Mouse (Mus musculus) heart, embryonic 13.5 days (tissue): ENCODE results near the gene Tmem234. TPM values are rescaled to one million over a fixed set of nuclear protein-coding genes. Genes with fewer than 3 reads are reported as not detected.

ENCODE experiments used
- ATAC-seq: fragments of 200-750 bp; cut with Nextera tagmentation; 2 replicates; pipeline ENCODE4 v1.8.0; 2017; ENCODE audit warnings: moderate TSS enrichment; ENCODE audit not compliant: insufficient number of reproducible peaks, low FRiP score, low TSS enrichment; ENCODE audit errors: extremely low read depth
- H3K27ac ChIP-seq: fragments of 300-500 bp; sonication (generic); replicated peaks from 2 replicates; pipeline ENCODE4 v1.5.1; 2015; ENCODE audit warnings: moderate library complexity, mild to moderate bottlenecking, inconsistent platforms
- H3K27me3 ChIP-seq: fragments of 300-500 bp; sonication (generic); replicated peaks from 2 replicates; pipeline ENCODE4 v1.6.1; 2015; ENCODE audit warnings: mild to moderate bottlenecking, inconsistent platforms
- H3K36me3 ChIP-seq: fragments of 300-500 bp; sonication (generic); 2 replicates; pipeline ENCODE4 v1.6.1; 2015; ENCODE audit warnings: mild to moderate bottlenecking, inconsistent platforms
- H3K4me1 ChIP-seq: fragments of 300-500 bp; sonication (generic); 2 replicates; pipeline ENCODE4 v1.6.1; 2015; ENCODE audit warnings: inconsistent platforms
- H3K4me2 ChIP-seq: fragments of 300-500 bp; sonication (generic); 2 replicates; pipeline ENCODE4 v1.6.1; 2015; ENCODE audit warnings: inconsistent platforms, mild to moderate bottlenecking, moderate library complexity
- H3K4me3 ChIP-seq: fragments of 300-500 bp; sonication (generic); 2 replicates; pipeline ENCODE4 v1.5.1; 2015; ENCODE audit warnings: moderate library complexity, mild to moderate bottlenecking, inconsistent platforms
- H3K9ac ChIP-seq: fragments of 300-500 bp; sonication (generic); 2 replicates; pipeline ENCODE4 v1.6.1; 2015; ENCODE audit warnings: inconsistent platforms, mild to moderate bottlenecking, moderate library complexity
- H3K9me3 ChIP-seq: fragments of 300-500 bp; sonication (generic); 2 replicates; pipeline ENCODE4 v1.6.1; 2016; ENCODE audit warnings: inconsistent platforms
- WGBS: fragments of 180-500 bp; shearing (Covaris S2); methylation state at CpG from one replicate; pipeline ENCODE4 v1.1.7; 2015; ENCODE audit warnings: mixed read lengths; 5-methylcytosine and 5-hydroxymethylcytosine counted together
- polyA plus RNA-seq: library from polyadenylated mRNA; unstranded; fragments of >200 nt; fragmentation: Nextera tagmentation; extraction: Ambion mirVana; gene quantifications from 2 replicates; pipeline ENCODE4 v1.2.1, GENCODE M21; 2015

Gene Tmem234
- polyA plus RNA-seq, 1 experiment from 2014 or later, result 160 TPM

DNA sequence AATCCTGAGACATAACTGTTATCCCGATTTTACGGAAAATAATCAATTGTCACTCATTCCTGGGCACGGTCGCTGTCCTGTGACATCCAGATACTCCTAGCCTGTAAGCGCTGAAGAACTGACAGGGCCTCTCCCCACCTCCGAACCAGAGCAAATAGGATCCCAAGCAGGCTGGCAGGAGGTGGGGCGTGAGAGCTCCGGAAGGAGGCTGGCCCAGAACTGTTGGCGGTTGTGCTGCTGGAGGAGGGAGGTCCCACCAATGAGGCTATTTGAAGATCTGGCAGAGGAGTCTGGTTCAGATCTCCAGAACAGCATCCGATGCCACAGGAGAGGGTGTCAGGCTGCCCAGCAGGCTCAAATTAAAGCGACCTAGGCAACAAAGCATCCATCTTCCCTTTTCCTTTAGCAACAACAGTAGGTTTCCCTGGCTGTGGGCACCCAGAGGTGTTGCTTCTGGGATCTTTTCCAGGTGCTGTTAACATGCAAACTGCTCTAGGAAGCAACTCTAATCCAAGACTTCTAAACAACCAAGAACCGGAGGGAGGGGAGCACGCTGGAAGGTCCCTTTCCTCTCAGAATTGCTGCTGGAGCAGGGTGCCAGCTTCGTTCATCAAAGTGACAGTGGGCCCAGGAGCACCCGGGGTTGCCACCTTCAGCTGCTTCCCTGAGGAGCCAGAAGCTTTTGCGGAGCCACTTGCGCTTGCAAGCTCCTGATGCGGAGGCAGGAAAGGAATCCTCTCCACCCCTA, 24.0 kb downstream of the Tmem234 start:
- peak overlapping the region; percentile 92 for H3K9ac ChIP-seq
- ATAC-seq, result peak; percentile 81
- peak overlapping the region; percentile 88 for H3K4me2 ChIP-seq
- H3K36me3 ChIP-seq, result peaks cover 37% of the 10 kb centered on the region
- under 1% methylated on average over 18 of the region's 18 CpGs for WGBS
- peaks cover 36% of the 10 kb centered on the region for H3K4me1 ChIP-seq
- peak overlapping the region; percentile 90 for H3K27ac ChIP-seq
- H3K4me3 ChIP-seq, result peak overlapping the region; percentile 78
- no peaks in the 10 kb centered on the region for H3K27me3 ChIP-seq
- no peaks in the 10 kb centered on the region for H3K9me3 ChIP-seq

DNA sequence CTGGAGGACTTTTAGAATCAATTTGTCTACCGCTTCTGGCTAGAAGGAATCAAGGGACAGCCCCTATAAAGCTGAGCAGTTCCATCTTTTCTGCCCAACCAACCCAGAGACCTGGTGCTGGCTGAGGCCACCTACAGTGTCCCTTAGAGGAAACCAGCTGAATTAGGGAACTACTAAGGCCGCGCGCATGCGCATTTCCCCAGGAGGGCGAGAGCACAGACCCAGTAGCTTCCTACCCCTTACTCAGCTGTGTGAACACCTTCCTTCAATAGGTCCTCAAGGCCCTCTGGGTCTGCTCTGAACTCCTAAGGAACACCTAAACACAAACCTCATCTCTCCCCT, 24.5 kb downstream of the Tmem234 start:
- peak overlapping the region; percentile 92 for H3K9ac ChIP-seq
- no peaks in the 10 kb centered on the region for H3K27me3 ChIP-seq
- 1% methylated on average over 6 of the region's 6 CpGs for WGBS
- peak overlapping the region; percentile 78 for H3K4me3 ChIP-seq
- H3K36me3 ChIP-seq, result peaks cover 42% of the 10 kb centered on the region
- H3K4me2 ChIP-seq, result peak overlapping the region; percentile 88
- peaks cover 36% of the 10 kb centered on the region for H3K4me1 ChIP-seq
- ATAC-seq, result no peak
- H3K9me3 ChIP-seq, result no peaks in the 10 kb centered on the region
- H3K27ac ChIP-seq, result peak overlapping the region; percentile 90

DNA sequence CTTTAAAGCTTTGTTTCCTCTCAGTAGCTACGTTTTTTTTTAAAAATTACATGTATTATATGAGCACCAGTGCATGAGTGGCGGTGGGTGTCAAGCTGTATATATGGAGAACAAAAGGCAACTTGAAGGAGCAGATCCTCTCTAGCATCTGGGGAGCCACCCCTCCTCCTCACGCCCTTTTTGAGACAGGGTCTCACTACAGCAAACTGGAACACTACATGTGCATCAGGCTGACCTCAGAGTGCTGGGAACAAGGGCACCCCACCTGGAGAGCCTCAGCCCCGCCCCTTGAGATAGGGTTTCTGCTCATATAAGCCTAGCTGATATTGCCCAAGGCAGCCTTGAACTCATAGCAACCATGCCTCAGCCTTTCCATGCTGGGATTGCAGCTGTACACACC, 25.0 kb downstream of the Tmem234 start:
- Histone ChIP-seq H3K9me3 (no peaks in the 10 kb centered on the region), H3K4me1 (peaks cover 36% of the 10 kb centered on the region), H3K36me3 (peaks cover 47% of the 10 kb centered on the region), H3K27me3 (no peaks in the 10 kb centered on the region), H3K27ac (peak overlapping the region; percentile 90), H3K4me3 (peak overlapping the region; percentile 78; the same call in 1 of the 2 replicates), H3K9ac (peak overlapping the region; percentile 92), H3K4me2 (peak overlapping the region; percentile 88)
- 43% methylated on average over 4 of the region's 4 CpGs for WGBS
- no peak for ATAC-seq

DNA sequence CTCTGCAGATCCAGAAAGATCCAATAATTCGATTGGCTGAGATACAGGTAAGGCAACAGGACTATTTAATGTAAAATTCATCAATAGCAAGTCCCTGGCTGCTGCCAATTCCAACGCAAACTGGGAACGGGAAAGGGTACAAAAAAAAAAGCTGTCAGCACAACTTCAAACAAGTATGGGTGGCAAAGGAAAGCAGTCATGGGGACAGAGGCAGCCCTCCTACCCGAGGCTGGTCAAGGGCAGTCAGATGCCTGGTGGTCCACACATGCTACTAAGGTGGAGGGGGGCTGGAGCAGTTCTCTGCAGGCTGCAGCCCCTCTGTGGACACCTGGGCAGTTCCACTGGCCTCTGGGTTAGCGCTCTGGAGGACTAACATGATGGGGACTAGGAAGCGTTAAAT, 25.6 kb downstream of the Tmem234 start:
- H3K4me2 ChIP-seq, result no peak overlapping the region
- H3K27me3 ChIP-seq, result no peaks in the 10 kb centered on the region
- ATAC-seq, result no peak
- no peaks in the 10 kb centered on the region for H3K9me3 ChIP-seq
- peak overlapping the region; percentile 92; the same call in 1 of the 2 replicates for H3K9ac ChIP-seq
- peaks cover 53% of the 10 kb centered on the region for H3K36me3 ChIP-seq
- no peak overlapping the region for H3K27ac ChIP-seq
- 73% methylated on average over 6 of the region's 6 CpGs for WGBS
- H3K4me3 ChIP-seq, result no peak overlapping the region
- peaks cover 36% of the 10 kb centered on the region for H3K4me1 ChIP-seq

DNA sequence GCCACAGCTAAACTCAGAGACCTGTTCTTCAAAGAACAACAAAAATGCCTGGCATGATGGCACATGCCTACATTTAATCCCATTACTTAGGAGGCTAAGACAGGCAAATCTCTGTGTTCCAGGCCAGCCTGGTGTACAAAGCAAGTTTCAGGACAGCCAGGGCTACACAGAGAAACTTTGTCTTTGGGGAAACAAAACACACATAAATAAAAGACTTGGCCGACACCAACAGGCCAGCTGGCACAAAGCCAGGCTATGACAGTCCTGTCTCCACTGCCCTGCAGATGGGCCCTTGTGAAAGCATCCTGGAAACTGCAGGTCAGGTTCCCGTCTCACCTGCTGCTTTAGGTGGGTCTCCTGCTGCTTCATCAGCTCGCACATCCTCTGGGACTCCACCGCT, 30.5 kb downstream of the Tmem234 start:
- Histone ChIP-seq H3K9ac (no peak overlapping the region), H3K4me1 (peaks cover under 1% of the 10 kb centered on the region; the same call in 1 of the 2 replicates), H3K4me3 (no peak overlapping the region), H3K9me3 (no peaks in the 10 kb centered on the region), H3K27ac (no peak overlapping the region), H3K36me3 (peaks cover 100% of the 10 kb centered on the region), H3K4me2 (no peak overlapping the region), H3K27me3 (no peaks in the 10 kb centered on the region)
- 85% methylated on average over 4 of the region's 4 CpGs for WGBS
- no peak for ATAC-seq

DNA sequence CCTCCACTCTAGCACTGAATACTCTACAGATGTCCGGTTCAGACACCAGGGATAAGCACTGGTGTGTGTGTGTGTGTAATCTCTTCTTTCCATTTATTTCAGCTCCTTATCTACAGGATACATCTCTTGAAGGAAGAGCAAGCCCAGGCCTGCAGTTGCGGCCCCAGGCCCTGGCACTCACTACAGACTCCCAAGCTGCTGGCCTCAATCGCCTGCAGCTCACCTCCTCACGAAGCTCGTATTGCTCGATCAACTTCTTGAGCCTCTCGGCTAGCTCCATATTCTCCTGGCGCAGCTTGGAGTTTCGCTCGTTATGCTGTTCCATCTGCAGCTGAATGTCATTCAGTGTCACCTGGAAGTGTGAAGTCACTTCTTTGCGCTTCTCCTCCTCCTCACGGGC, 31.4 kb downstream of the Tmem234 start:
- no peaks in the 10 kb centered on the region for H3K4me1 ChIP-seq
- H3K9me3 ChIP-seq, result no peaks in the 10 kb centered on the region
- WGBS, result 89% methylated on average over 12 of the region's 12 CpGs
- H3K4me2 ChIP-seq, result no peak overlapping the region
- H3K4me3 ChIP-seq, result no peak overlapping the region
- no peak overlapping the region for H3K9ac ChIP-seq
- peaks cover 100% of the 10 kb centered on the region for H3K36me3 ChIP-seq
- ATAC-seq, result no peak
- no peak overlapping the region for H3K27ac ChIP-seq
- no peaks in the 10 kb centered on the region for H3K27me3 ChIP-seq

DNA sequence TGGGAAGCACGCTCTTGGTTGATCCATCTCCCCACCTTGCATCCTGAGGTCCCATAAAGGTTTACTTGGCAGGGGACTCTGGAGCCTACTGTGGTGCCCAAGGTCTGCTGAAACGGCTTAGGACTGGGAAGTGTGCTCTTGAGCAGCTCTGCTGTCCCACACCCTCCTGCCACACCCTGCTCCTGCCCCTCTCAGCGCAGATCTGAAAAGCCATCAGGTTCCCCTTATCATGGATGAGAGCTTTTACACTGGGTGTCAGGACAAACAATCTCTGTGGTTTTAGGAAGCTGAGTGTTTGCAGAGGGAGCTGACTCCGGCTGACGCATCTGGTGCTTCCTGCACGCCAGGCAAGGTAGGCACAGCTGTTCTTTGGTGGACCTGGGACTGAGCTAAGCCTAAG, 33.4 kb downstream of the Tmem234 start:
- no peak overlapping the region for H3K9ac ChIP-seq
- H3K4me2 ChIP-seq, result no peak overlapping the region
- H3K27me3 ChIP-seq, result no peaks in the 10 kb centered on the region
- H3K36me3 ChIP-seq, result peaks cover 99% of the 10 kb centered on the region
- H3K27ac ChIP-seq, result no peak overlapping the region
- no peak overlapping the region for H3K4me3 ChIP-seq
- WGBS, result 84% methylated on average over 6 of the region's 6 CpGs
- H3K9me3 ChIP-seq, result no peaks in the 10 kb centered on the region
- no peak for ATAC-seq
- H3K4me1 ChIP-seq, result peaks cover 9% of the 10 kb centered on the region

DNA sequence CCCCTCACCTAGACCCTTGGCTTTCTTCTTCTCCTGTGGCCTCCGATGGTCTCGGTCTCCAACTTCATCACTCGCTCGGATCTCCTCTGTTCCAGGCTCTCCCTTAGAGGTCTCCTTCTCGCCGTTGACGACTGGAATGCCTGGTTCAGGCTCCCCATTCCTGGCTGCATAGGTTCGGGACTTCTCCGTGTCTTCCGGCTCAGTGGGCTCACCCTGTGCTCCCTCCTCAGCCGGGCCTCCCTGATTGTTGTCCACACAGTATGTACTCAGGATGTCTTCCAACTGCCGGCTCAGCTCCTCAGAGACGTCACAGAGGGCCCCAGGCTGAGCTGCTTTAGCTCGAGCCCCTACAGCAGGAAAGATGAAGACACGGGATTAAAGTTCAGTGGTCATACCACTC, 38.8 kb downstream of the Tmem234 start:
- peaks cover 28% of the 10 kb centered on the region for H3K4me1 ChIP-seq
- no peak overlapping the region for H3K27ac ChIP-seq
- peak overlapping the region; percentile 91 for H3K9ac ChIP-seq
- H3K36me3 ChIP-seq, result peaks cover 58% of the 10 kb centered on the region
- no peak for ATAC-seq
- H3K27me3 ChIP-seq, result no peaks in the 10 kb centered on the region
- H3K9me3 ChIP-seq, result no peaks in the 10 kb centered on the region
- WGBS, result 81% methylated on average over 15 of the region's 15 CpGs
- H3K4me3 ChIP-seq, result peak overlapping the region; percentile 66
- H3K4me2 ChIP-seq, result peak overlapping the region; percentile 87

DNA sequence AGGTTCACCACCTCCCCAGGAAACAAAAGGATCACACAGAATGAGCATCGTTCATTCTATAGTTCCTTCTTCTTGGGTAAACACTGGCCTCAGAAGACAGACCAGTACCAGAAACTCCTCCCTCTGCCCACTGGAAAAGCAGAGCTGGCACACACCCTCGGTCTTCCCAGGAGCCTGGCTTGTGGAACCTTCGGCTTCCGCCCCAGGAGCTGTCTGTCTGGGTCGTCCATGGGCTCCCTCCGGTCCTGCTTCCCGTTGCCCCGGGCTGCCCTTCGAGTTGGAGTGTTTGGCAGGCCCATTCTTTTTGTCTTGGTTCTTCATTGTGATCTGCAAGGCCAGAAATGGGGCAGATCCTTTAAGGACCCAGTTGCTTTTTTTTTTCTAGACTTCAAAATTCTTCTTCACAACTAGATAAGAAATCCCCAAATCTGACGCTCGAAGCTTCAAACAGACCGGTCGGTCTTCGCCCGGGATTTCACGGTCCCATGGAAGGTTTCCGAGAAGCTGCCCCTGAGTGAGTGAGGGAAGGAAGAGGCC, 39.7 kb downstream of the Tmem234 start:
- Histone ChIP-seq H3K4me3 (peak overlapping the region; percentile 66), H3K27me3 (no peaks in the 10 kb centered on the region), H3K4me2 (peak overlapping the region; percentile 87), H3K27ac (peak overlapping the region; percentile 94), H3K9me3 (no peaks in the 10 kb centered on the region), H3K36me3 (peaks cover 58% of the 10 kb centered on the region), H3K4me1 (peaks cover 28% of the 10 kb centered on the region), H3K9ac (peak overlapping the region; percentile 91)
- 6% methylated on average over 17 of the region's 17 CpGs for WGBS
- ATAC-seq, result no peak

DNA sequence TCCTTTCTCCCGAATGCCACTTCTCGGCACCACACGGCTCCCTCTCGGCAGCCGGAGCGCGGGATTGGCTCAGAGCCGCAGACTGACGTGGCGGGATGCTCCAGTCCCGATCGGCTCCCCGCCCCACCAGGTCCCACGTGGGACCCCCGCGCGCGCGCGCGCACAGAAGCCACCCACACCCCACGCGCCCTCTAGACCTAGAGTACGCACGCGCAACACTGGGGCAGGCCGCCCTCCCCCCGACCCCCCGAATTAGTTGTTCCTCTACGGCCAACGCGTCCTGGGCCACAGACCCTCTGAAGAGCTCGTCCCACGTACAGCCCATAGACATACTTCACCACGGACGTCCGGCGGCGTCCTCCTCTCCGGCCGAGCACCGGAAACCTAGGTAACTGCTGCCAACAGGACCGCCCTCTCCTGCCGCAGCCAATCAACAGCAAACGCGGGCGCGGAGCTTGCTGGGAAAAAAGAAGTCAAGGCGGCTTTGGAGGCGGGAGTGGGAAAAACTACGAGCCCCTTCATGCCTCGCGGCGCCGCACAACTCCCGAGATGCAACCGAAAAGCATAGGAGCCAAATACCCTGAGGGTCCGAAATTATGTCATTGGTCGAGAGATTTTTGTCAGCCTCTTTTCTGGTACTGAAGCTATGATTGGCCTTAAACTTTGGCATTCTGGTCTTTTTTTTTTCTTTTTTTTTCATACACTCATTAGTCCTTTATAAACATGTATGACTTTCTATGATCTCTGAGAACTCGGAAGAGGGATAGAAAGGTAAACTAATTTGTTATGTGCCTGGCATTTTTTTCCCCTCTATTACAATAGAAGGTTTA, 40.4 kb downstream of the Tmem234 start, which contains the start of gene Txlna:
Txlna (minus strand) TSS at position 428 of the 830 bp plus-strand sequence.
- peak; percentile 90 for ATAC-seq
- Histone ChIP-seq H3K4me3 (peak within 1 kb of the TSS; percentile 66), H3K4me1 (peaks cover 28% of the 10 kb centered on the region), H3K4me2 (peak within 1 kb of the TSS; percentile 87), H3K27ac (peak within 1 kb of the TSS; percentile 94), H3K9ac (peak within 1 kb of the TSS; percentile 91), H3K36me3 (peaks cover 58% of the 10 kb centered on the region), H3K9me3 (no peaks in the 10 kb centered on the region), H3K27me3 (no peaks in the 10 kb centered on the region)
- WGBS, result under 1% methylated on average over 60 of the region's 60 CpGs

DNA sequence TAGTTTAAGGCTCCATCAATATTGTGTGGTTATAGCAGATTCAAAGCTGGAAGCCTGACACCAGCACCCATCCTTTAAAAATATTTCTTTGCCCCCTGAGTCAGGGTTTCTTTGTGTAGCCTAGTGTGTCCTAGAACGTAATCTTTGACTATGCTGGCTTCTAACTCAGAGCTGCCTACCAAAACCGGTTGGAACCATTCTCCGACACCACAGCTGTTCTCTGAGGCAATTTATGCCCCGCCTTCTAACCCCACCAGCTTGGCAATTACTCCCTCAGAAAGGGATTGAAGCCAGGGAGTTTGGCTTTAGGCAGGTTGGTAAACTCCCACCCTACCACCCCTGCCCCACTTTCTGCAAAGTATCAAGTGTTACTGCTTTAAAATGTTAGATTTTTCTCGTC, 41.3 kb downstream of the Tmem234 start:
- no peak for ATAC-seq
- Histone ChIP-seq H3K9me3 (no peaks in the 10 kb centered on the region), H3K4me2 (peak overlapping the region; percentile 87), H3K9ac (peak overlapping the region; percentile 55; the same call in 1 of the 2 replicates), H3K36me3 (peaks cover 58% of the 10 kb centered on the region), H3K4me3 (peak overlapping the region; percentile 66; the same call in 1 of the 2 replicates), H3K27ac (no peak overlapping the region), H3K4me1 (peaks cover 28% of the 10 kb centered on the region), H3K27me3 (no peaks in the 10 kb centered on the region)
- 60% methylated on average over 5 of the region's 5 CpGs for WGBS
